Mouse (Mus musculus) B cell, adult 2 months (primary cell): Measurements from ENCODE around the gene Mdm2.

Experiments used
- DNase-seq, 2 experiments: peaks; one replicate each; pipeline ENCODE4 v3.0.0; 2022

Gene Mdm2

DNA sequence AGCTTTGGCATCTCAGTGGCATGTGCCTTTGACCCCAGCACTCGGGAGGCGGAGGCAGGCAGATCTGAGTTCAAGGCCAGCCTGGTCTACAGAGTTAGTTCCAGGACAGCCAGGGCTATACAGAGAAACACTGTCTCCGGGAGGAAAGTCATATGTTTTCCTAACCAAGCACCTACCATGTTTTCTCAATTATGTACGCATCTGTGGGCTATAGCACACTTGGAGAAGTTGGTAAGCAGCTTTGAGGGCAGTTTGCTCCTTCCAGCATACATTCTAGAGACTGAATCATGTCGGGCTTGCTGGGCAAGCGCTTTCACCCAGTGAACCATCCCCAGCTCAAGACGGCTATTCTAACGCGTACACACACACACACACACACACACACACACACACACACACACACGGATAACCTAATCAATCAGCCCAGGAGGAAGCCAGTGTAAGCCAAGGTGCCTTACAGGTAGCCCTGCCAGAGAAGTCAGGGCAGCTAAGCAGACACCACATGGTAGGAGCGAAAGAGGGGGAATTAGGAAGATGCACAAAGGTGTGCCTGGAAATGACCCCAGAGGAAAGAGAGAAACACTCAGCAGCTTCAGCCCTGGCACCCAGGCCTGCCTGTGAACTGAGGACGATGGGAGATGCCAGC is 29.6 kb downstream of the Mdm2 start:
- DNase-seq = no peak

GRCm38 (mm10) chr10:117679963-117680473 is 30.5 kb downstream of the Mdm2 start:
- DNase-seq = no peak

- no peak for DNase-seq
These were observed 31.4 kb downstream of the Mdm2 start for GRCm38 (mm10) chr10:117679029-117679686.

DNA sequence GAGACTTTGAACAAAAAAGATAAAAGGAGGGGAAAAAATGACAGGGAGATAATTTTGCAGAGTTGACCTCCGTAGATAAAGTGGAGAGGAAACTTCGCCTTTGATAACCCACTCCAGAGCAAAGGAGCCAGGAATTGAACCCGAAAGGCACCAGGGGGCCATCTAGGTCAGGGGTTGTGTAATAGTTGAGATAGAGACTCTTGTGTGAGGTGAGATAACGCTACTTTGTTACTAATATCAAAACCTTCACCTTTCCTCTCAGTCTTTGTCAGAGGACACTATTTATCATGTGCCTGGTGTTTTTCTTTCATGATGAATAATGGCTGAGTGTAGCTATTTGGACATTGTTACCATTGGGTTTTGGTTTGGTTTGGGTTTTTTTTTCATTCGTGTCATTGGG is 32.2 kb downstream of the Mdm2 start:
- no peak for DNase-seq

DNA sequence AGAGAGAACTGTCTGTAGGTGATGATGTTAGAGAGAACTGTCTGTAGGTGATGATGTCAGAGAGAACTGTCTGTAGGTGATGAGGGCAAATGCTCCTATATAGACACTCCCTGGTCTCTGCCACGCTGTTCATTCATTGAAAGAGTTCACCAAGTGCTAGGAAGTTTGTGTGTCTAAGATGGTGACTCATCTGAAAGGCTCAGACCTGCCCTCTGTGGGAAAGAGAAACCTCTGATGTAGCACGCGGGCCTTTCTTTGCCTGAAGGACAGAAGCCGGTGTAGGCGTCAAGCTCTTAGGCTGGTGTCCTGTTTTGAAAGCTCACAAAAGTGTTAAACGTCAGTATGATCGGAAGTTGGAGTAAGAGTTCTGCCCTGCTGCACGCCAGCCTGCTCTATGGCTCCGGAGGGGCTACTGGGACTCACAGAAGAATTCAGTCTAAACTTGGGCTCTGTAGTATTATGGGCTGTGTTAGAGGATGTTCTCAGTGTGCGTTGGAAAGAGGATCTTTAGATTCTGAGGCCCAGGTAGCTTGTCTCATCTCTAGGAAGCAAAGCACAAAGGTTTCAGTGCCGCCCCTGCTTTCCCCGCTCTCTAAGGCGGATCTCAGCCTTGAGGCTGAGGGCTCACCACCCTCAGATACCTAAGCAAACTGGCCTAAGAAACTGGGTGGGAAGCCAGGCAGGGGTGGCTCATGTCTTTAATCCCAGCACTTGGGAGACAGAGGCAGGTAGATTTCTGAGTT is 32.9 kb downstream of the Mdm2 start:
- DNase-seq = no peak

DNA sequence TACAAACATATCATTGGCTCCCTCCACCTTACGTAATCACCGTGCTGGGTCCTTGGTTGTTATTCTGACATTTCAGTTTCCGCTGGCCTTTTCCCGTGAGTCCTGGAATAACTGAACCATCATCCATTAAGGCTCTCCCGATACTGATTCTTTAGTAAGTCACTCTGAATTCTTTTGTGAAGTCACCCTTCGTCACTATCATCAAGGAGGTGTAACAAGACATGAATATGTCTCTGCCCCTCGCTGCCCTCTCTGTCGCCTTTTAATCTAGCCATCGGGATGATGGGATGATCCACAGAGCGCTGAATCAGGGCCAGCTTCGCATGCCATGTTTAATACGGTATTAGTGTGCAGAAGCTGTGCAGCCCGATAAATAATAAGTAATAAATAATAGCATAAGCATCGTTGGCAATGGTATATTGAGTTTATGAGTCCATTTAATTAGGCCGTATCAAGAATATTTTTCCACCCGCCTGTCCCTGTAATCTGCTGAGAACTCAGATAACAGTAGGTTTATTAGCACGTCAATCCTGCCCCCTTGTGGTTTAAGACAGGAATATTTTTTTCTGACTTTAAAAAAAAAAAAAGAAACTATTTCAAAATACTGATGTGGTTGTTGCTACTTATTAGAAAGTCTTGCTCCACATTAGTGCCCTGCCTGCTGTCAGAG is 33.8 kb downstream of the Mdm2 start:
- peak; percentile 55 to 56 for DNase-seq

GRCm38 (mm10) chr10:117676036-117676643 is 34.4 kb downstream of the Mdm2 start:
- DNase-seq = peak; percentile 36 to 41

DNA sequence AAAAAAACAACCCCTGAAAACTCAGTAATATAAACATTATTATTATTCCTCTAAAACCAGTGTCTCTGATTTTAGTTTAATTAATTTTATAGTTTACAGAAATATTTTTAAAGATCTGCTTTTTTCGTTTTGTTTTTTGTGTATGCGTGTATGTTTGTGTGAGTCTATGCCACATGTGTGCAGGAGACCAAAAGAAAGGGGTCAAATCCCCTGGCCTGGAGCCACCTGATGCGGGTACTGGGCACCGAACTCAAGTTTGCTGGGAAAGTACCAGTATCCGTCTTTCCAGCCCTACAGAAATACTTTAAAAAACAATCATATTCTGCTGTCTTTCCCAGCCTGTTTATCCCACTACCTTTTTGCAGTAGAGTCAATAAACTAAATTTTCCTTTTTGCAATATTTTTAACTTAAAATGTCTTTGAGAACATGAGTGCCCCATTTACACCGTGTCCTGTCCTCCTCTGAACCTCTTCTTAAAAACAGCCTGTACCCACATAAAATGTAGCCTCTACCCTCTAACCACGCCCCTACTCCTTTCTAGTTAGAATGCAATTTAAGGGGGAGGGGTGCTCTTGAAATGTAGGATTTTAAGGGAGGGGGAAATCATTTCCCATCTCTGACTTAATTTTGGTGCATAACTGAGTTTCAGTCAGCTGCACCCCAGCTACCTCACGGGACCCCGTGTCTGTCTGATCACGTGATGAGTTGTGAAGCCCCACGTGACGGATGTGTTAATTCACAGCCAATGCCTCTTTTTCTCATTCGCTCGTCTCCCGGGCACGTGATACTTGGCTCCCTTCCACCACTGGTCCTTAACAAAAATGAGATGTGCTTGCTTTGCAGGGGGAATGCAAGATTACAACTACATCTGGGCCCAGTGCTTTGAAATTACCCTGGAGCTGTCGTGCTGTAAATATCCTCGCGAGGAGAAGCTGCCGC is 35.2 kb downstream of the Mdm2 start:
- peak; percentile 67 to 77 for DNase-seq

DNA sequence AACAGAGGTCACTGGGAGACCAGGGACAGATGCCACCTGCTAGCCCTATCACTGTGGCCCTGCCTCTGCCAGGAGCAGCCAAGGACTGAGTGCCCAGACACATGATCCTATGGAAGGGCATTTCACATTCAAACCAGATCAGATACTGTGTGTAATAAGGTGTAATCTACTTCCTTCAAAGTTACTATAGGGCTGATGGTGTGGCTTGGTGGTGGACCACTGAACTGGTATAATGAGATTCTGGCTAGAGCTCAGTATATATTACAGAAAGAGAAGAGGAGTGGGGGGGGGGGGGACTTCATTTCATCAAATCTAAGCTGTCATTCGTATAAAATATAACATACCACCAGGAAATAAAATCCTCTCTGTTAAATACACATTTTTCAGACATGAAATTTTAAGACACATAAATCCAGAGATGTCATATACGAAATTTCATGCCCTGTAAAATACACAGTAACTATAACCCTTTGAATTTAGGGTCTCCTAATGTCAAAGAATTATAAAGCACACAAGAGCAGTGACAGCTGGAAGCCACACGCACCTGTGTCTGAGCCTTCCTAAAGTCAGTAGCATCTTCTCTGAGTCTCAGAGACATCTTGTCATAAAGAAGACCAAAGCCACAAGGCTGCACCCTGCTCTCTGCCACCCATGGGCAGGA is 36.1 kb downstream of the Mdm2 start:
- DNase-seq = no peak

DNA sequence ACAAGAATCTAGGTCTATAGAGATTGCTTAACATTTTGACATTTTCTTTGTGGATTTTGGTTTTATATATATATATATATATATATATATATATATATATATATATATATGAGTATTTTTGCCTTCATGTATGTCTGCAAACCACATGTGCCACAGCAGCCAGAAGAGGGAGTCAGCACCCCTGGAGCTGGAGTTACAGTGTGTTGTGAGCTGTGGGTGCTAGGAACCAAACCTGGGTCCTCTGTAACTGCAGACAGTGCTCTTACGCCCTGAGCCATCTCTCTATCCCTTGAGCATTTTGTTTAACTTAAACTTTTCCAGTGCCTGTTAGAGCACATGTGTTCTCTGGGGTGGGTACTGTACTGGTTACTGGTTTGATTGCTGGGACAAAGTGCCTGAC is 36.6 kb downstream of the Mdm2 start:
- DNase-seq = no peak

DNA sequence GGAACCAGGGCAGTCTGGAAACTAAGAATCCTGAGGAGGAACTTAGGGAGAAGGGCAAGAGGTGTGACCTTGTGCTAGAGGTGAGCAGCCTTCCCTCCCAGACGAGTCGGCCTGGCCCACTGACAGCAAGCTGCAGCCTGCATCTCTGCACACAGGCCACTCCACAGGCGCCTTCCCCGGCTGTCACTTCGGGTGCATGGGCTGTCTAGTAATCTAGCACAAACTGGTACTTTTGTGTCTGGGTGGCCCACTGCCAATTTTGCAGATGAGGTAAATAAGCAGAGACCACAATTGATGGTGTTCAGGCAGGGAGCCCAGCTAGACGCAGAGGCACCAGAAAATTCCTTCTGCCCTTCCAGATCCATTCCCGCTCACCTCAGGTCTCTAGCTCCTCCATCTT is 37.9 kb downstream of the Mdm2 start:
- DNase-seq = no peak

DNA sequence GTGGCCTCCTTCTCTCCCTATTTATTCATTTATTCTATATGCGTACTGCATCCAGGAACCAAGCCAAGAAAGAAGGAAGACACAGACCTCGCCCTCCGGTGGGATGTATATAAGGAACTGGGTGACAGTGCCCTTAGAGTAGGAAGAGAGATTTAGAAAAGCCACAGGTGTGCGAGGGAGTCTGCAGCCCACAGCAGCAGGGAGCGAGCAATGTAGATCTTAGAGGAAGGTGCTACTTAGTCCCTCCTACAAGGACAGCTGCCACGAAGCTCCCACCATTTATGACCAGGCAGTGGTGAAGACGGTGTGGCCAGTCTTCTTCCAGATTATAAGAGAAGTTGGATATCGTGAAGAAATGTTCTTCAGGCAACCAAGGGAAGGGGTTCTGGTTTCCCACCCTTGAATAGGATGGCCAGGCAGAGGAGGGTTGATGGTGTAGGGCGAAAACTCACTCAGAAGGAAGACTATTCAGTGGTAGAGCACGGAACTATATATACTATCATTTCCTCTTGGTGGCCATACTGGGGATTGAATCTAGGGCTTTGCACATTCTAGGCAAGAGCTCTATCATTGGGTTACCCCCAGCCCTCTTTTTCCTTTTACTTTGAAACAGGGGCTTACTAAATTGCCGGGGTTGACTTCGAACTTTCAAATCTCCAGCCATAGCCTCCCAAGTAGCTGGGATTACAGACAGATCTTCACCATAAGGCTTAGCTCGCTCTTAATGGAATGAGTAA is 38.5 kb downstream of the Mdm2 start:
- no peak for DNase-seq

- no peak for DNase-seq
These were observed 39.3 kb downstream of the Mdm2 start for GRCm38 (mm10) chr10:117671266-117671665.

- no peak for DNase-seq
These were observed 39.8 kb downstream of the Mdm2 start for GRCm38 (mm10) chr10:117670791-117671190.

DNA sequence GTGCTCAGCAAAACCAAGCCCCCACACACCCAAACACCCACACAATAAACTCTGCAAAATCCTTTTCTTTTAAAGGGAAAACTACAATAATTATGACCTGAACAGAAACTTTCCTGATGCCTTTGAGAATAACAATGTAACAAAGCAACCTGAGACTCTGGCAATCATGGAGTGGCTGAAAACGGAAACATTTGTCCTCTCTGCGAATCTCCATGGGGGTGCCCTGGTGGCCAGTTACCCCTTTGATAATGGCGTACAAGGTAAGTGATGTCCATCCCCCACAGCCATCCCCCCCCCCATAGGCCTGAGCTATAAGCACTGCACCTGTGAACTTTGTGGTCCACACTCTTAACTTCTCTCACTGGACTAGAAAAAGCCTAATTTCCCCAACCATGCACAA is 40.5 kb downstream of the Mdm2 start:
- no peak for DNase-seq

GRCm38 (mm10) chr10:117669449-117670090 is 41.0 kb downstream of the Mdm2 start:
- no peak for DNase-seq

DNA sequence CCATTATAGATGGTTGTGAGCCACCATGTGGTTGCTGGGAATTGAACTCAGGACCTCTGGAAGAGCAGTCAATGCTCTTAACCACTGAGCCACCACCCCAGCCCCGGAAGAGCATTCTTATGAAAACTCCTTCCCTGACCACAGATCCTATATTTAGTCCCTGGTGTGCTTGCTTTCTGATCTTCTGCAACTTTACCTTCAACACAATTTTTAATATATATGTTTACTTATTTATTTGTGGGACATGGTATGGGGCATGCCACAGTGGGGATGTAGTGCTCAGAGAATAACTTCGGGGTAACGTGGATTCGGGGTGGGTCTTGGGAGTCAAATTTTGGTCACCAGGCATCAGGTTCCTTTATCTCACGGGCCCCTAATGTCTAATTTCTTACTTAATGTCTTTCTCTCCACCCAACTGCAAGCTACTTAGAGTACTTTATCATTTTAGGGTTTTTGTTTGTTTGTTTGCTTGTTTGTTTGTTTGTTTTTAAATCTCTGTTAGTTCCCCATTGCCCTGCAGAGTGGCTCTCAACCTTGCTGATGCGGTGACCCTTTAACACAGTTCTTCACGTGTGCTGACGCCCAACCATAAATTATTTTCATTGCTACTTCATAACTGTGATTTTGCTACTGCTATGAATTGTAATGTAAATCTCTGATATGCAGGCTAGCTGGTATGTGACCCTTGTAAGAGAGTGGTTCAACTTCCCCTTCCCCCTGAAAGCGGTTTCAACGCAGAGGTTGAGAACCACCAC is 41.8 kb downstream of the Mdm2 start:
- DNase-seq = no peak

GRCm38 (mm10) chr10:117667663-117668507 is 42.7 kb downstream of the Mdm2 start:
- no peak for DNase-seq
